Mouse (Mus musculus) midbrain, embryonic 16.5 days (tissue): ENCODE measurements at regions not wholly inside any gene's neighbourhood (a gene's known extent, or its start where the extent isn't known, plus 50 kb on each side); places are given as distances from the start of the nearest gene placed in this dataset.

Source experiments
- ATAC-seq: fragments of 200-750 bp; cut with Nextera tagmentation; 2 replicates; pipeline ENCODE4 v1.8.0; 2017; ENCODE audit warnings: moderate TSS enrichment
- H3K27ac ChIP-seq: fragments of 300-500 bp; sonication (generic); 2 replicates; pipeline ENCODE4 v1.5.1; 2014; ENCODE audit warnings: mild to moderate bottlenecking, low read length, mixed read lengths
- H3K27me3 ChIP-seq: fragments of 300-500 bp; sonication (generic); 2 replicates; pipeline ENCODE4 v1.6.1; 2014; ENCODE audit warnings: low read depth, low read length, mixed read lengths; ENCODE audit not compliant: control insufficient read depth, insufficient read depth
- H3K36me3 ChIP-seq: fragments of 300-500 bp; sonication (generic); 2 replicates; pipeline ENCODE4 v1.6.1; 2014; ENCODE audit warnings: mild to moderate bottlenecking, low read length, moderate library complexity, mixed read lengths; ENCODE audit not compliant: control insufficient read depth, insufficient read depth
- H3K4me1 ChIP-seq: fragments of 300-500 bp; sonication (generic); 2 replicates; pipeline ENCODE4 v1.6.1; 2014; ENCODE audit warnings: mild to moderate bottlenecking, low read length, mixed read lengths; ENCODE audit not compliant: control insufficient read depth, insufficient read depth
- H3K4me2 ChIP-seq: fragments of 300-500 bp; sonication (generic); 2 replicates; pipeline ENCODE4 v1.6.1; 2014; ENCODE audit warnings: mild to moderate bottlenecking, low read length, mixed read lengths
- H3K4me3 ChIP-seq: fragments of 300-500 bp; sonication (generic); 2 replicates; pipeline ENCODE4 v1.5.1; 2014; ENCODE audit warnings: low read depth, mild to moderate bottlenecking, low read length, moderate library complexity, mixed read lengths
- H3K9ac ChIP-seq: fragments of 300-500 bp; sonication (generic); 2 replicates; pipeline ENCODE4 v1.6.1; 2014; ENCODE audit warnings: low read depth, low read length, mixed read lengths
- H3K9me3 ChIP-seq: fragments of 300-500 bp; sonication (generic); replicated peaks from 2 replicates; pipeline ENCODE4 v1.6.1; 2014; ENCODE audit warnings: mild to moderate bottlenecking, low read length, mixed read lengths; ENCODE audit not compliant: control insufficient read depth, poor library complexity, severe bottlenecking
- WGBS: fragments of 180-500 bp; shearing (Covaris S2); extraction: QIAGEN DNeasy Blood & Tissue Kit; methylation state at CpG from one replicate; pipeline ENCODE4 v1.1.7; 2014; 5-methylcytosine and 5-hydroxymethylcytosine counted together

DNA sequence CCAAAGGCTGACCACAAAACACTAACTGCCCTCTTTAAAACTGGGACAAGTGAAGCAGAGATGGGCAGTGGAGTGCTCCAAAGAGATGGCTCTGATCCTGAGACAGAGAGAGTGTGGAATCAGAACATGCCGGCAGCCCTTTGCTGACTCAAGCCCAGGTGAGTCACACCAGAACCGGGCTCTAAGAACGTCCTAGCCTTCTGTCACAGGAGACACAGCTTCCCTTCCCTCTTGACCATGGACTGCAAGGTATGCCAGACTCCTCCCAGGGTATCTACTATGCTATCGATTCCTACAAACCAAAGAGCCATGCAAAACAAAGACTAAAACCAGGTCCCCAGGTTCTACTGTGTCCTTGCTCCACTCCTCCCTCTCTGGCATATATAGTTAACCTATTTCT is 98.0 kb downstream of the Dhx15 start:
- no peak for ATAC-seq
- H3K4me1 ChIP-seq: no peaks in the 10 kb centered on the region
- no peak overlapping the region for H3K4me3 ChIP-seq
- H3K36me3 ChIP-seq: no peaks in the 10 kb centered on the region
- no peaks in the 10 kb centered on the region for H3K9me3 ChIP-seq
- no peak overlapping the region for H3K27ac ChIP-seq
- H3K9ac ChIP-seq: no peak overlapping the region
- no peak overlapping the region for H3K4me2 ChIP-seq
- no peaks in the 10 kb centered on the region for H3K27me3 ChIP-seq
- 87% methylated on average over 4 of the region's 4 CpGs for WGBS

DNA sequence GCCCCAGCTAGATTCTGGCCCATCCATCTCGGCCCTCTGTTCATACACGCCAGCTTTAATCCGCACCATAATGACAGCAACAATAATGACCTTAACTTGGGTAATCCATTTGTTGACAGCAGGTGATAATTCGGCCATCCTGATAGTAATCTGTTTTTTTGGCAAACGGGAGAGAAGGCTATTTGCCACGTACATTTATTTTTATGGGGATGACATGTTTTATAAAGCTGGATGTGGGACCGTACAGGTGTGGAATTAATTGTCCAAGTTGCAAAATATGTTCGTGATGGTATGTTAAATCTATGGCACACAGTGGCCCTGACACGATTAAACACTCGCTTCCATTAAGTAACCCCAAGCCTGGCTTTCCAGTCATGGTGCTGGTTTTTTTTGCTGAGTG is 102.2 kb downstream of the Dhx15 start:
- no peaks in the 10 kb centered on the region for H3K4me1 ChIP-seq
- H3K27me3 ChIP-seq: no peaks in the 10 kb centered on the region
- no peaks in the 10 kb centered on the region for H3K36me3 ChIP-seq
- H3K27ac ChIP-seq: no peak overlapping the region
- H3K9ac ChIP-seq: no peak overlapping the region
- WGBS: 66% methylated on average over 10 of the region's 10 CpGs
- ATAC-seq: no peak
- H3K9me3 ChIP-seq: no peaks in the 10 kb centered on the region
- H3K4me3 ChIP-seq: no peak overlapping the region
- H3K4me2 ChIP-seq: no peak overlapping the region

DNA sequence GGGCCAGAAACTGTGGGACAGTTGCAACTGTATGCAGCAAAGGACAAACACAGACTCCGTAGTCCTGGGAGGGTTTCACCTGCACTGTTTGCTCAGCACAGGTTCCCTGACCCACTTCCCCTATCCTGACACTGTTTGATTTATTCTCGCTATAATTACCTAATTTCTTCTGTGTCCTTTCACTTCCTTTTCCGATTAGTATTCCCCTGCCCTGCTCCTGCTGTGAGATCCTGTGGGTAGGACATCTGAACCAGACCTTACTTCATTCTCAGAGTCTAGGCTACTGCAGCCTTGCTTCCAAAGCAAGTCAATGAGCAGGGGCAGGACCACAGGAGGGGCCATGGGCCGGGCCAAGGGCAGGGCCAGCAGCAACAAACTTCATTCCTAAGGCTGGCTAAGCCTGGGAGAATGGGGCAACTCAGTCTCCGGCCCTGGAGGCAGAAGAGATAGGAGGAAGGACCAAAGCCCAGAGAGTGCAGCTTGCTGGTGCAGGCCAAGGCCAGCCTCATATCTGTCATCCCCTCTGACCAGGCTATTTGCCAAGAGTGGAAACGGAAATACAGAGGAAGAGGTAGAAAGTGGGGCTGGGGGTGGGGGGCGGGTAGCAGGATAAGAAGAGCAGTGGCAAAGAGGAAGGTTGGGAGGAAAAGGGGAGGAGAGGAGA is 103.4 kb downstream of the Dhx15 start:
- no peaks in the 10 kb centered on the region for H3K4me1 ChIP-seq
- ATAC-seq: no peak
- H3K4me2 ChIP-seq: no peak overlapping the region
- WGBS: 65% methylated on average over 7 of the region's 7 CpGs
- H3K9me3 ChIP-seq: no peaks in the 10 kb centered on the region
- H3K36me3 ChIP-seq: no peaks in the 10 kb centered on the region
- no peaks in the 10 kb centered on the region for H3K27me3 ChIP-seq
- no peak overlapping the region for H3K4me3 ChIP-seq
- no peak overlapping the region for H3K27ac ChIP-seq
- H3K9ac ChIP-seq: no peak overlapping the region

DNA sequence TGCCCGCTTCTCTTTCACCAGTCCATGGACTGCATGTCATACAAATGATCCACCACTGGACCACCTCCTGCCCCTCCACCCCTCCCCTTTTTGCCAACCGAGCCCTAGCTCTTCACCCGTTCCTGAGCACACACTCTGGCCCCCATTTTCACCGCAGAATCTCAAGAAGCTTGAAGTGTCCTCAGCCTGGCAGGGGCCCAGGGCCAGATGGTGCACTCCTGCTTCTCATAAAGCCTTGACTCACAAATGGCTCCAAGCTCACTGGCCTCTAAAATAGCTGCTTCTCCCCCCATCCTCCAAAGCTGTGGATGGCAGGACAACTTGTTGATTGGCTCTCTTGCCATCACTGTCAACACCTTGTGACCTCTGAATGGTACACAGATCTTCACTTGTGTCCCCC is 110.0 kb downstream of the Dhx15 start:
- Histone ChIP-seq H3K4me1 (no peaks in the 10 kb centered on the region), H3K27me3 (no peaks in the 10 kb centered on the region), H3K4me2 (no peak overlapping the region), H3K9me3 (no peaks in the 10 kb centered on the region), H3K36me3 (no peaks in the 10 kb centered on the region), H3K4me3 (no peak overlapping the region), H3K27ac (no peak overlapping the region), H3K9ac (no peak overlapping the region)
- no peak for ATAC-seq
- 84% methylated on average over 4 of the region's 4 CpGs for WGBS

DNA sequence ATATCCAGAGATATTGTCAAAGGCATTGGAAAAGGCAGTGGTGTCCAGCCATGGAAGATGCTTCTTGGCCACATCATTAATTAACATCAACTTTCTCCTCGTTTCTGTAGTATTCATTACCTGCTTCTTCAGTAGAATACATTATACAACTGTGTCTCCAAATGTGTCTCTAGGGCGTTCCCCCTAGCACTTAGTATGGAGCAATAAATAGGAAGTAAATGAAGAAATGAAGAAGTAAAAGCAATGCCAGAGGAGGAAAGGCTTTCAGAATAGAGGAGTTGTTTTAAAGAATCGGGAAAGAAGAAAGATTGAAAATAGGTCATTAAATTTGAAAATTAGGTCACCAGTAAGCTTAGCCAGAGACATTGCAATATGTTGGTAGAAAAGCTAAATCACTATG is 112.6 kb downstream of the Dhx15 start:
- Histone ChIP-seq H3K27ac (no peak overlapping the region), H3K4me2 (no peak overlapping the region), H3K36me3 (no peaks in the 10 kb centered on the region), H3K9me3 (no peaks in the 10 kb centered on the region), H3K9ac (no peak overlapping the region), H3K4me1 (no peaks in the 10 kb centered on the region), H3K4me3 (no peak overlapping the region), H3K27me3 (no peaks in the 10 kb centered on the region)
- 92% methylated on average over 3 of the region's 3 CpGs for WGBS
- no peak for ATAC-seq

DNA sequence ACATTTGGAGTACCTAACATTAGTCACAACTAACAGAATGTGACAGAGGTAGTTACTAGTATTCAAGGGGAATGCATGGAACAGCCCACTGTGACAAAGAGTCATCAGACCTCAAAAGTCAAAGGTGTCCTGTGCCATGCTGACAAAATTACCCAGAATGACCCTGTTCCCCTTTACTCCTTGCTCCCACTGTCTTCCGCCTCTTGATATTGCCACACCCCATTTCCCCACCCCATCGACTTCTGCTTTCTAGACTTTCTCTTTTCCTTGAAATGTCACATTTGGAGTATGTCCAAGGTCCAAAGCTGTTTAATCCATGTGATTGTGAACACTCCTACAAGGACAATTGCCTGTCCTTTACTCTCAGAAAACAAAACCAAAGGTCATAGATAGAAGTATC is 115.2 kb downstream of the Dhx15 start:
- no peaks in the 10 kb centered on the region for H3K9me3 ChIP-seq
- no peaks in the 10 kb centered on the region for H3K27me3 ChIP-seq
- 94% methylated on average over 2 of the region's 2 CpGs for WGBS
- H3K9ac ChIP-seq: no peak overlapping the region
- H3K4me1 ChIP-seq: no peaks in the 10 kb centered on the region
- H3K27ac ChIP-seq: no peak overlapping the region
- H3K4me2 ChIP-seq: no peak overlapping the region
- H3K4me3 ChIP-seq: no peak overlapping the region
- ATAC-seq: no peak
- H3K36me3 ChIP-seq: no peaks in the 10 kb centered on the region

DNA sequence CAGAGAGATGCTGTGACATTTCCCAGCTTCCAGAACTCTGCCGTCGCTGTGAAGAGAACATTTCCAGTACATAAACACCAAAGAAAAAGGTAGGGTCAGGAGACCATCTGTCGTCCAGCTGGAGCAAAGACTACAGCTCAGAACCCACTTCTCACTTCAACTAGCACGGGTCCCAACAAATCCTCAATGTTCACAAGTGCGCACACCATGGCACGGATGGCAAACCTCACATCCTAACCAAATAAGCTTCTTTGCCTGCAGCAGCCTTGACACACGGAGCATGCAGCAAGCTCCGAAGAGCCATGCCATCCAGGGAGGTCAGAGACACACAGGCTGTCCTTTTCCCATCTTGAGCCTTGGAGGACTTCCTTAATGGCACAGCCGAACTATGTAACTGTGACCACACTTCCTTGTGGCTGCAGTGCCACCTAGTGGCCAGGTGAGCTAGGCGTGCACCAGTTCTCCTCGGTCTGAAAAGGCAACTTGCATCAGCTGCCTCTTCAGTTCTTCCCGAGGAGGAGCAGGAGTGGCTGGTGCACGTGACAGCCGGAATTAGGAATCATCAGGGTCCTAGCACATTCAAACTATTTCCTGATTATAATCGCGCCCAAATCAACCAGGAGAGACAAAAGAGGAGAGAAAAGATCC is 125.4 kb downstream of the Dhx15 start:
- H3K4me1 ChIP-seq: no peaks in the 10 kb centered on the region
- WGBS: 38% methylated on average over 16 of the region's 16 CpGs
- no peak overlapping the region for H3K4me3 ChIP-seq
- no peaks in the 10 kb centered on the region for H3K9me3 ChIP-seq
- H3K27me3 ChIP-seq: no peaks in the 10 kb centered on the region
- H3K9ac ChIP-seq: no peak overlapping the region
- no peak overlapping the region for H3K4me2 ChIP-seq
- no peaks in the 10 kb centered on the region for H3K36me3 ChIP-seq
- H3K27ac ChIP-seq: no peak overlapping the region
- peak; percentile 89 for ATAC-seq

DNA sequence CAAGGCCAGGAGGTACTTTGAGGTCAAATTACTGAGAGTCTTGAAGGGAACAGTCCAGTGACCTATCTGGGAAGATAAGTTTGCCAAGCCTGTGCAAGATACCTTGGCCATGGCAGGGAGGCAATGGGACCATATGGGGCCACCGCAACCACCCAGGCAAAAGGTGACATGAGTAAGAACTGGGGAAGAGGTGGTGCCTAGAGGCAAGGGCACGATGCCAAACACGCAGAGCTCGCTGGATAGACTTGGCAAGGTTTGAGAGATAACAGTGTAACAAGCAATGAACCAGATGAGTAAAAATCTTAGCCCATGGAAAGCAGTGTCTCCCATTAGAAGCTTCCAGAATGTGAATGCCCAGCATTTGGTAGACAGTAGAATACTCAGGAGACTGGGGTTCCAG is 128.1 kb downstream of the Dhx15 start:
- no peaks in the 10 kb centered on the region for H3K27me3 ChIP-seq
- H3K4me3 ChIP-seq: no peak overlapping the region
- ATAC-seq: no peak
- no peaks in the 10 kb centered on the region for H3K9me3 ChIP-seq
- no peaks in the 10 kb centered on the region for H3K36me3 ChIP-seq
- WGBS: 95% methylated on average over 4 of the region's 4 CpGs
- no peak overlapping the region for H3K27ac ChIP-seq
- no peak overlapping the region for H3K9ac ChIP-seq
- no peaks in the 10 kb centered on the region for H3K4me1 ChIP-seq
- H3K4me2 ChIP-seq: no peak overlapping the region

DNA sequence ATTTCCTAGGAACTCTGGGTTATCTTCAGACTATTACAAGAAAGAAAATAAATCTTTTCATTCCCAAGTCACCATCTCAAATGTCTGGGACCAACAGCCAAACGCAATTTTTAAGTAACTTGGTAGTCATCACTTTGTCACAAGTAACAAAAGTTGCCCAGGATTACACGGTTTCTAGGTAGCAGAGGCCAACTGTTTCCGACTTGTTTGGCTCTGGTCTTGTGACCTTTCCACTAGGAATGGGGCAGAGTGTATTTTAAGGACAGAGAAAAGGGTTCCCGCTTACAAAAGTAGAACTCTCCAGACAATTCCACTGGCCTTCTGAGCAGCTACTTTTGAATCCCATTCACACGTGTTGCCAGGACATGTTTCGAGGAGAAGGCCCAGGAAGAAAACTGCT is 129.1 kb downstream of the Dhx15 start:
- H3K27me3 ChIP-seq: no peaks in the 10 kb centered on the region
- H3K4me2 ChIP-seq: no peak overlapping the region
- no peak overlapping the region for H3K4me3 ChIP-seq
- H3K27ac ChIP-seq: no peak overlapping the region
- no peaks in the 10 kb centered on the region for H3K36me3 ChIP-seq
- no peaks in the 10 kb centered on the region for H3K9me3 ChIP-seq
- H3K9ac ChIP-seq: no peak overlapping the region
- ATAC-seq: no peak
- no peaks in the 10 kb centered on the region for H3K4me1 ChIP-seq
- 78% methylated on average over 6 of the region's 6 CpGs for WGBS
